Mouse (Mus musculus) limb, embryonic 12.5 days (tissue): ENCODE data around the gene Trappc11. TPM values are rescaled to one million over a fixed set of nuclear protein-coding genes. Genes with fewer than 3 reads are reported as not detected.

Experiments used
- ATAC-seq: fragments of 200-750 bp; cut with Nextera tagmentation; 2 replicates; pipeline ENCODE4 v1.8.0; 2017; ENCODE audit warnings: low read depth, moderate TSS enrichment; ENCODE audit not compliant: insufficient number of reproducible peaks, insufficient read depth, low FRiP score, low TSS enrichment
- H3K27ac ChIP-seq: fragments of 300-500 bp; sonication (generic); 2 replicates; pipeline ENCODE4 v1.5.1; 2016; ENCODE audit warnings: mild to moderate bottlenecking, moderate library complexity
- H3K27me3 ChIP-seq: fragments of 300-500 bp; sonication (generic); 2 replicates; pipeline ENCODE4 v1.6.1; 2016; ENCODE audit warnings: mild to moderate bottlenecking, moderate library complexity
- H3K36me3 ChIP-seq: fragments of 300-500 bp; sonication (generic); 2 replicates; pipeline ENCODE4 v1.6.1; 2016; ENCODE audit warnings: mild to moderate bottlenecking, moderate library complexity
- H3K4me1 ChIP-seq: fragments of 300-500 bp; sonication (generic); replicated peaks from 2 replicates; pipeline ENCODE4 v1.6.1; 2016
- H3K4me2 ChIP-seq: fragments of 300-500 bp; sonication (generic); 2 replicates; pipeline ENCODE4 v1.6.1; 2016; ENCODE audit warnings: mild to moderate bottlenecking, moderate library complexity
- H3K4me3 ChIP-seq: fragments of 300-500 bp; sonication (generic); replicated peaks from 2 replicates; pipeline ENCODE4 v1.5.1; 2016; ENCODE audit warnings: mild to moderate bottlenecking
- H3K9ac ChIP-seq: fragments of 300-500 bp; sonication (generic); replicated peaks from 2 replicates; pipeline ENCODE4 v1.6.1; 2016; ENCODE audit warnings: mild to moderate bottlenecking, moderate library complexity
- H3K9me3 ChIP-seq: fragments of 300-500 bp; sonication (generic); 2 replicates; pipeline ENCODE4 v1.6.1; 2016; ENCODE audit warnings: mild to moderate bottlenecking, moderate library complexity
- WGBS: fragments of 180-500 bp; shearing (Covaris S2); methylation state at CpG from one replicate; pipeline ENCODE4 v1.1.7; 2016; 5-methylcytosine and 5-hydroxymethylcytosine counted together
- polyA plus RNA-seq: library from polyadenylated mRNA; unstranded; fragments of >200 nt; fragmentation: Nextera tagmentation; extraction: Ambion mirVana; gene quantifications from 2 replicates; pipeline ENCODE4 v1.2.1, GENCODE M21; 2016

Trappc11 gene
- polyA plus RNA-seq, 1 experiment from 2014 or later = 41.4 TPM

GRCm38 (mm10) chr8:47544094-47544493 is 10.8 kb upstream of the Trappc11 start:
- whole genome bisulfite sequencing = 90% methylated on average over 5 of the region's 5 CpGs
- H3K4me3 ChIP-seq = no peak overlapping the region
- H3K9ac ChIP-seq = no peak overlapping the region
- H3K27ac ChIP-seq = no peak overlapping the region
- peaks cover 84% of the 10 kb centered on the region for H3K36me3 ChIP-seq
- no peaks in the 10 kb centered on the region for H3K9me3 ChIP-seq
- ATAC-seq = no peak
- H3K4me1 ChIP-seq = no peaks in the 10 kb centered on the region
- H3K27me3 ChIP-seq = no peaks in the 10 kb centered on the region
- H3K4me2 ChIP-seq = no peak overlapping the region

- Histone ChIP-seq H3K27me3 (no peaks in the 10 kb centered on the region), H3K36me3 (peaks cover 84% of the 10 kb centered on the region), H3K4me2 (no peak overlapping the region), H3K27ac (no peak overlapping the region), H3K9me3 (no peaks in the 10 kb centered on the region), H3K4me1 (no peaks in the 10 kb centered on the region), H3K9ac (no peak overlapping the region), H3K4me3 (no peak overlapping the region)
- ATAC-seq = no peak
- WGBS = 96% methylated on average over 16 of the region's 16 CpGs
Measured at GRCm38 (mm10) chr8:47542746-47543145, 9.5 kb upstream of the Trappc11 start.

- Histone ChIP-seq H3K36me3 (peaks cover 46% of the 10 kb centered on the region), H3K4me2 (no peak overlapping the region), H3K9me3 (no peaks in the 10 kb centered on the region), H3K27me3 (no peaks in the 10 kb centered on the region), H3K4me1 (peaks cover 7% of the 10 kb centered on the region), H3K4me3 (no peak overlapping the region), H3K9ac (no peak overlapping the region), H3K27ac (no peak overlapping the region)
- no peak for ATAC-seq
- 88% methylated on average over 4 of the region's 4 CpGs for WGBS
Measured at GRCm38 (mm10) chr8:47538323-47538722, 5.1 kb upstream of the Trappc11 start.

DNA sequence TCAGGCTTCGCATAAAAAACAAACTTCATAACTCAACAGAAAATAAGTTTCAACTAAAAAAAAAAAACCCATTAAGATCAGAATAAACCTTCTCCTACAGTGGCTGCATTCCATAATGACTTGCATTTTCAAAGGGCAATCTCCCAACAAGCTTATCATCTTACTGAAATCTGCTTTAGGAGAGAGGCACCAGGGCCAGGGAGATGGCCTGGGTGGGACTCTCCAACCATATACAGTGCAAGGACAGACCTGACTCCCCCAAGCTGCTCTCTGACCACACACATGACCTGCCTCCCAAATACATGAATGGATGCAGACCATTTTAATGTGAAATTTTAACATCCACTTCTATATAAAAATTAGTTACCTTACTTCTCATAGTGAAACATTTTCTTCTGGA is 5.2 kb downstream of the Trappc11 start:
- no peak overlapping the region for H3K4me2 ChIP-seq
- ATAC-seq = no peak
- peaks cover 63% of the 10 kb centered on the region for H3K36me3 ChIP-seq
- H3K27ac ChIP-seq = no peak overlapping the region
- no peak overlapping the region for H3K4me3 ChIP-seq
- H3K9me3 ChIP-seq = no peaks in the 10 kb centered on the region
- peaks cover 12% of the 10 kb centered on the region for H3K4me1 ChIP-seq
- no peaks in the 10 kb centered on the region for H3K27me3 ChIP-seq
- WGBS = 92% methylated on average over 1 of the region's 1 CpGs
- H3K9ac ChIP-seq = no peak overlapping the region

- no peak overlapping the region for H3K4me2 ChIP-seq
- ATAC-seq = no peak
- no peaks in the 10 kb centered on the region for H3K9me3 ChIP-seq
- H3K36me3 ChIP-seq = peaks cover 82% of the 10 kb centered on the region
- H3K9ac ChIP-seq = no peak overlapping the region
- no peaks in the 10 kb centered on the region for H3K27me3 ChIP-seq
- 95% methylated on average over 15 of the region's 15 CpGs for WGBS
- no peak overlapping the region for H3K27ac ChIP-seq
- H3K4me3 ChIP-seq = no peak overlapping the region
- H3K4me1 ChIP-seq = no peaks in the 10 kb centered on the region
Measured at GRCm38 (mm10) chr8:47513601-47514000, 19.7 kb downstream of the Trappc11 start.

- Histone ChIP-seq H3K36me3 (peaks cover 86% of the 10 kb centered on the region), H3K4me1 (no peaks in the 10 kb centered on the region)
- no peak for ATAC-seq
Measured at GRCm38 (mm10) chr8:47510930-47511329, 22.3 kb downstream of the Trappc11 start.

GRCm38 (mm10) chr8:47505431-47505830 is 27.8 kb downstream of the Trappc11 start:
- WGBS = 93% methylated on average over 12 of the region's 12 CpGs
- peaks cover 92% of the 10 kb centered on the region for H3K36me3 ChIP-seq
- ATAC-seq = no peak

More at GRCm38 (mm10) chr8:47510930-47511329, 22.3 kb downstream of the Trappc11 start:
- Histone ChIP-seq H3K4me2 (no peak overlapping the region), H3K27ac (no peak overlapping the region), H3K4me3 (no peak overlapping the region), H3K27me3 (no peaks in the 10 kb centered on the region), H3K9ac (no peak overlapping the region), H3K9me3 (no peaks in the 10 kb centered on the region)
- WGBS = 93% methylated on average over 9 of the region's 9 CpGs

GRCm38 (mm10) chr8:47502546-47502945 is 30.7 kb downstream of the Trappc11 start:
- no peaks in the 10 kb centered on the region for H3K4me1 ChIP-seq
- H3K9ac ChIP-seq = no peak overlapping the region
- H3K9me3 ChIP-seq = no peaks in the 10 kb centered on the region
- ATAC-seq = no peak
- H3K27me3 ChIP-seq = no peaks in the 10 kb centered on the region
- H3K27ac ChIP-seq = no peak overlapping the region
- no peak overlapping the region for H3K4me2 ChIP-seq
- peaks cover 92% of the 10 kb centered on the region for H3K36me3 ChIP-seq
- WGBS = 95% methylated on average over 13 of the region's 13 CpGs
- no peak overlapping the region for H3K4me3 ChIP-seq

More at GRCm38 (mm10) chr8:47505431-47505830, 27.8 kb downstream of the Trappc11 start:
- H3K4me2 ChIP-seq = no peak overlapping the region
- no peaks in the 10 kb centered on the region for H3K4me1 ChIP-seq
- no peaks in the 10 kb centered on the region for H3K27me3 ChIP-seq
- H3K9ac ChIP-seq = no peak overlapping the region
- no peak overlapping the region for H3K4me3 ChIP-seq
- H3K27ac ChIP-seq = no peak overlapping the region
- no peaks in the 10 kb centered on the region for H3K9me3 ChIP-seq

DNA sequence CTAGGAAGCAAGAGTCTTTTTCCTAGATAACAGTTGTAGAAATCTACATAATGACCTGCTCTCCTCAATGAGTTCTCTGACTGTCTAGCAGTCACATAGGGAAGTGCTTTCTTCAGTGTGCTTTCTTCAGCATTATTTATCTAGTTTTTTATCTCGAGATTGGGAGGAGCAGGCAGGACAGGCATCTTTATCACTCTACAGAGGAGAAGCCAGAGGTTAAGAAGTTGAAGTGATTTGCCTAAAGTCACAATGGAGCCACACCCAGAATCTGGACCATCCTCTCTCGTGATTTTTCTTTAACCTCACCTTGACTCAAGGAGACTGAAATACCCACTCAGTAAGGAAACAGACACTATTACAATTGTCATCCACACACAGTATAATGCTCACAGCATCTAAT is 31.3 kb downstream of the Trappc11 start:
- H3K9ac ChIP-seq = no peak overlapping the region
- no peak for ATAC-seq
- H3K4me2 ChIP-seq = no peak overlapping the region
- 77% methylated on average over 2 of the region's 2 CpGs for WGBS
- no peaks in the 10 kb centered on the region for H3K4me1 ChIP-seq
- H3K4me3 ChIP-seq = no peak overlapping the region
- H3K27me3 ChIP-seq = no peaks in the 10 kb centered on the region
- H3K36me3 ChIP-seq = peaks cover 93% of the 10 kb centered on the region
- H3K27ac ChIP-seq = no peak overlapping the region
- no peaks in the 10 kb centered on the region for H3K9me3 ChIP-seq

DNA sequence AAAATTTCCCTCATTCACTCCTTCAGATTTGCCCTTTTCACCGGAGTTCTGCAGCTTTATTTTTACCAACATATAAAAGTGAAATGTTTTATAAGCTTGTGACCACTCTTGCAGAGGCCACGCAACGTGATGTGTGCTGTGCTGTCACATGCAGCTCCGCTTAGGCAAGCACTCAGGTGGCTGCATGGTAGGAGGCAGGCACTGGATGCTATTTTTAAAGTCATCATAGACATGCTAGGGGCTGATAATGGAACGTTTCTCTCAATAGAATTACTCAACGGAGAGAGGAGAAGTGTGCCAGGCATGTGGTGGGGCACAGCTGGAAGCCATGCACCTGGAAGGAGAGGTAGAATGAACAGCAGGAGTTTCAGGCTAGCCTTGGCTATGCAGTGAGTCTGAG is 37.8 kb downstream of the Trappc11 start:
- Histone ChIP-seq H3K36me3 (peaks cover 98% of the 10 kb centered on the region), H3K4me1 (no peaks in the 10 kb centered on the region), H3K9ac (no peak overlapping the region), H3K9me3 (no peaks in the 10 kb centered on the region), H3K4me3 (no peak overlapping the region), H3K27me3 (no peaks in the 10 kb centered on the region), H3K4me2 (no peak overlapping the region), H3K27ac (no peak overlapping the region)
- WGBS = 90% methylated on average over 6 of the region's 6 CpGs
- ATAC-seq = no peak

DNA sequence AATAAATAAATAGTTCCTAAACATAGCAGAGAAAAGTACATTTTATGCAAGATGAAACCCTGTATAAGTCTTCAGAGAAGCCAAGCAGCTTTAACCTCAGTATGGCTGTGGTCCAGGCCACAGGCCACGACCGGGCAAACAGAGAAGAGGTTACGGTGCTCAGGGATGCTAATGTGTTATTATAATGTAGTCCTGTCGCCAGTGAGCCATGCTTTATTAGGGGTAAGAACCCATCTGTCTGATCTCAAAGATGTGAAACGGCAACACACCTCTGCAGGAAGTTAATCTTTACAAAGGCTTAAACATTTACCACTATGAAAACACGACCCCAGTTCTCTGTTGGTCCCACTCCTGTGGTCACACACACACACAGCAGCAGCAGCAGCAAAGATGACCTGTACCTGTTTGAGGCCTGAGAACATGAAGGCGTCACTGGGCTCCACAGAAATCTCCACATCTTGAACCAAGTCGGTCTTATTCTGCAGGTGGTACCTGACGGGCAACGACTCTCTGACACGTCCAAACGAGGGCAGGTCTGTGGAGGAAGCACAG is 38.6 kb downstream of the Trappc11 start:
- ATAC-seq = no peak
- no peaks in the 10 kb centered on the region for H3K27me3 ChIP-seq
- H3K4me2 ChIP-seq = no peak overlapping the region
- H3K4me1 ChIP-seq = no peaks in the 10 kb centered on the region
- no peak overlapping the region for H3K27ac ChIP-seq
- no peak overlapping the region for H3K9ac ChIP-seq
- no peaks in the 10 kb centered on the region for H3K9me3 ChIP-seq
- WGBS = 91% methylated on average over 12 of the region's 12 CpGs
- peaks cover 95% of the 10 kb centered on the region for H3K36me3 ChIP-seq
- H3K4me3 ChIP-seq = no peak overlapping the region

- Histone ChIP-seq H3K4me2 (no peak overlapping the region), H3K36me3 (peaks cover 89% of the 10 kb centered on the region), H3K4me1 (no peaks in the 10 kb centered on the region), H3K9ac (no peak overlapping the region), H3K4me3 (no peak overlapping the region), H3K27me3 (no peaks in the 10 kb centered on the region), H3K27ac (no peak overlapping the region), H3K9me3 (no peaks in the 10 kb centered on the region)
- no peak for ATAC-seq
- 90% methylated on average over 12 of the region's 12 CpGs for WGBS
Measured at GRCm38 (mm10) chr8:47493106-47493505, 40.2 kb downstream of the Trappc11 start.
